Mouse (Mus musculus) 3T3-L1 (cell line): ENCODE measurements around the gene Lin7a.

Source experiments
- DNase-seq: peaks from one replicate; pipeline ENCODE4 v3.0.0-alpha.2; 2015; ENCODE audit warnings: low read depth, low spot score

The Lin7a gene

DNA sequence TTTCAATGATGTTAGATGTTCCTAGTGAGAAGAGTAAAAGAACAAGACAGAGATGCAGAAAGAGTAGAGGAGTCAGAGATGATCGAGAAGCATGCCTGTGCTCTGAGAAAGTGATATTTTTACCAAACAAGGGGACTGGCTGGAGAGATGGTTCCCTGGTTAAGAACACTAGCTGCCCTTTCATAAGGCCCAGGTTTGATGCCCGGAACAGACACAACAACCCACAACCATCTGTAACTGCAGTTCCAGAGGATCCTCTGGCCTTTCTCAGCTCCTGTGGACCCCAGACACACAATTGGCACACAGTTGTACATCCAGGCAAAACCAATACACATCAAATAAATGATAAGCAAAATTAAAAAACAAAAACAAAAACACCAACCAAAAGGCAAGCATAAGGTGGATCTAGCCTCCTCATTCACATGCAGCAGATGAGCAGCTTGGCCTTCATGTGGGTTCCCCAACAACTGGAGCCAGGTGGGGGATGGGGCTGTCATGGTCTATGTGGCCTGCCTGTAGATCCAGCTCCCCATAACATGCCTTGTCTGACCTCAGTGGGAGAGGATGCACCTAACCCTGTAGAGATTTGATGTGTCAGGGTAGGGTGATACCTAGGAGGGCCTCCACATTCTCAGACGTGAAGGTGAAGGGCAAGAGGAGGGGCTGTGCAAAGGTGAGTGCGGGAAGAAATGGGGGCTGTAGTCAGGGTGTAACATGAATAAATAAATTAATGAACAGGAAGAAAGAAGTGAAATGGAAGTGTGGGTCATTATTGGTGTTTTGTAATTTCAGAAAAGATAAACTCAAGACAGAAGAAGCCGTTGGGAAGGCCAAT lies 178.2 kb downstream of the Lin7a start:
- DNase-seq: peak; percentile 94

DNA sequence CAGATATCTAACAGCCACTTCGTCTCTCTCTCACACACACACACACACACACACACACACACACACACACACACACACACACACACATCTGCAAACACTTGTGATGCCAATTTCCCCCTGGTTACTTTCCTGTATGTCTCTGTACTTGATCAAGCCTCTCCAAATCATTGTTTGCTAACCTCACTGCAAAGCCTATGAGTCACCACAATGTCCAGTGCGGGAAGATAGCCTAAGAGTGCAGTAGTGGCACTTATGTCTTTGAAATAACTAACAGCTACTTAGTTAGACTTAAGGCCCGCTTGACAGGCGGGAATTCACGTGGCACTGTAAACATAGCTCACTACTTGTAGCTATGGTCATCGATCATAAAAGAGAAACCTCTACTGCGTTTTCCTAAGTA lies 196.3 kb downstream of the Lin7a start:
- DNase-seq: peak; percentile 20
